Mouse (Mus musculus) limb, embryonic 14.5 days (tissue): ENCODE data around the gene 1700013H16Rik. TPM values are rescaled to one million over a fixed set of nuclear protein-coding genes. Genes with fewer than 3 reads are reported as not detected.
"Not testable (repeated sequence)": the region's sequence is repeated elsewhere in the genome, so short reads cannot be mapped to it uniquely, and the experiment has no call there.

Experiments
- ATAC-seq: fragments of 200-750 bp; cut with Nextera tagmentation; 2 replicates; pipeline ENCODE4 v1.8.0; 2017; ENCODE audit warnings: low read depth, moderate number of reproducible peaks, moderate TSS enrichment; ENCODE audit not compliant: low FRiP score
- DNase-seq: peaks from one replicate; pipeline ENCODE4 v3.0.0-alpha.2; 2015; ENCODE audit warnings: low spot score
- H3K27ac ChIP-seq: fragments of 300-500 bp; sonication (generic); replicated peaks from 2 replicates; pipeline ENCODE4 v1.5.1; 2014; ENCODE audit warnings: low read depth, mild to moderate bottlenecking, low read length, moderate library complexity, mixed read lengths
- H3K27me3 ChIP-seq: fragments of 300-500 bp; sonication (generic); 2 replicates; pipeline ENCODE4 v1.6.1; 2014; ENCODE audit warnings: low read length, mixed read lengths; ENCODE audit not compliant: control insufficient read depth, insufficient read depth
- H3K36me3 ChIP-seq: fragments of 300-500 bp; sonication (generic); 2 replicates; pipeline ENCODE4 v1.6.1; 2014; ENCODE audit warnings: mild to moderate bottlenecking, low read length, moderate library complexity, mixed read lengths; ENCODE audit not compliant: control insufficient read depth, insufficient read depth
- H3K4me1 ChIP-seq: fragments of 300-500 bp; sonication (generic); 2 replicates; pipeline ENCODE4 v1.6.1; 2014; ENCODE audit warnings: antibody characterized with exemption, low read length, mixed read lengths; ENCODE audit not compliant: control insufficient read depth, insufficient read depth
- H3K4me2 ChIP-seq: fragments of 300-500 bp; sonication (generic); replicated peaks from 2 replicates; pipeline ENCODE4 v1.6.1; 2014; ENCODE audit warnings: low read depth, mild to moderate bottlenecking, low read length, moderate library complexity; ENCODE audit not compliant: severe bottlenecking
- H3K4me3 ChIP-seq: fragments of 300-500 bp; sonication (generic); replicated peaks from 2 replicates; pipeline ENCODE4 v1.5.1; 2014; ENCODE audit warnings: low read length
- H3K9ac ChIP-seq: fragments of 300-500 bp; sonication (generic); 2 replicates; pipeline ENCODE4 v1.6.1; 2014; ENCODE audit warnings: mild to moderate bottlenecking, low read depth, low read length, moderate library complexity; ENCODE audit not compliant: severe bottlenecking
- H3K9me3 ChIP-seq: fragments of 300-500 bp; sonication (generic); 2 replicates; pipeline ENCODE4 v1.6.1; 2016; ENCODE audit warnings: low read length; ENCODE audit not compliant: control insufficient read depth
- POLR2A ChIP-seq: fragments of 200-500 bp; IDR thresholded peaks from 2 replicates; pipeline ENCODE4 v1.8.0; 2012; ENCODE audit warnings: inconsistent platforms, mild to moderate bottlenecking, moderate library complexity, borderline replicate concordance; ENCODE audit not compliant: insufficient read depth, insufficient read length; ENCODE audit errors: extremely low read depth
- WGBS: fragments of 180-500 bp; shearing (Covaris S2); extraction: QIAGEN DNeasy Blood & Tissue Kit; methylation state at CpG from one replicate; pipeline ENCODE4 v1.1.7; 2014; 5-methylcytosine and 5-hydroxymethylcytosine counted together
- polyA plus RNA-seq, 2 experiments: library from polyadenylated mRNA; depleted of rRNA in 1 of 2; stranded (reverse) in 1 of 2; unstranded in 1 of 2; fragments of >200 nt; fragmentation: Nextera tagmentation in 1 of 2; extraction: Ambion mirVana in 1 of 2; gene quantifications; 2 replicates each; pipeline versions ENCODE4 v1.2.1 to v1.2.3; 2012 to 2014

1700013H16Rik gene
- not detected in 2 replicates for polyA plus RNA-seq (2012; rRNA removed)
- polyA plus RNA-seq (2014; fragmentation: Nextera tagmentation; extraction: Ambion mirVana): not detected in 2 replicates

GRCm38 (mm10) chrX:53757736-53758135 lies at the start of gene 1700013H16Rik:
TSS of gene 1700013H16Rik (minus strand) at chrX:53757831.
- no peak within 1 kb of the TSS for H3K27ac ChIP-seq
- ATAC-seq (no peak), DNase-seq (no peak)
- no peaks in the 10 kb centered on the region for H3K27me3 ChIP-seq
- H3K4me3 ChIP-seq: no peak within 1 kb of the TSS
- H3K4me1 ChIP-seq: no peaks in the 10 kb centered on the region
- 94% methylated on average over 16 of the region's 16 CpGs for WGBS
- no peak for TF ChIP-seq POLR2A
- no peaks in the 10 kb centered on the region; the same call in 1 of the 2 replicates for H3K9me3 ChIP-seq
- H3K36me3 ChIP-seq: no peaks in the 10 kb centered on the region
- H3K4me2 ChIP-seq: no peak within 1 kb of the TSS
- no peak within 1 kb of the TSS for H3K9ac ChIP-seq

- WGBS: 29% methylated on average over 3 of the region's 3 CpGs
- H3K36me3 ChIP-seq: no peaks in the 10 kb centered on the region
- no peaks in the 10 kb centered on the region for H3K4me1 ChIP-seq
- H3K27me3 ChIP-seq: no peaks in the 10 kb centered on the region
- H3K9me3 ChIP-seq: no peaks in the 10 kb centered on the region
- no peak overlapping the region for H3K4me3 ChIP-seq
- ATAC-seq (no peak), DNase-seq (peak; percentile 31)
- no peak overlapping the region for H3K9ac ChIP-seq
- no peak overlapping the region for H3K4me2 ChIP-seq
- no peak for TF ChIP-seq POLR2A
- no peak overlapping the region for H3K27ac ChIP-seq
These were observed 41.4 kb upstream of the 1700013H16Rik start for GRCm38 (mm10) chrX:53799074-53799473.

GRCm38 (mm10) chrX:53797519-53797918 lies 39.9 kb upstream of the 1700013H16Rik start, which contains the start of gene Xlr:
TSS of gene Xlr (minus strand) at chrX:53797706.
- H3K4me1 ChIP-seq, H3K4me2 ChIP-seq, ATAC-seq, H3K4me3 ChIP-seq, H3K27ac ChIP-seq, DNase-seq, H3K36me3 ChIP-seq, H3K27me3 ChIP-seq, H3K9ac ChIP-seq, H3K9me3 ChIP-seq: not testable (repeated sequence)
- 81% methylated on average over 11 of the region's 11 CpGs for WGBS

GRCm38 (mm10) chrX:53776276-53776675 lies 18.6 kb upstream of the 1700013H16Rik start, which contains the start of gene Zfp36l3:
TSS of gene Zfp36l3 (minus strand) at chrX:53776394.
- Histone ChIP-seq H3K4me3 (no peak within 1 kb of the TSS), H3K27me3 (no peaks in the 10 kb centered on the region), H3K9me3 (no peaks in the 10 kb centered on the region), H3K27ac (no peak within 1 kb of the TSS), H3K36me3 (no peaks in the 10 kb centered on the region), H3K9ac (no peak within 1 kb of the TSS), H3K4me1 (no peaks in the 10 kb centered on the region), H3K4me2 (no peak within 1 kb of the TSS)
- ATAC-seq (no peak), DNase-seq (no peak)
- WGBS: 88% methylated on average over 12 of the region's 12 CpGs
- no peak for TF ChIP-seq POLR2A

GRCm38 (mm10) chrX:53752851-53753250 lies 4.8 kb downstream of the 1700013H16Rik start:
- Histone ChIP-seq H3K4me1 (no peaks in the 10 kb centered on the region), H3K36me3 (no peaks in the 10 kb centered on the region), H3K4me2 (no peak overlapping the region), H3K27ac (no peak overlapping the region), H3K27me3 (no peaks in the 10 kb centered on the region), H3K9ac (no peak overlapping the region), H3K4me3 (no peak overlapping the region), H3K9me3 (no peaks in the 10 kb centered on the region; the same call in 1 of the 2 replicates)
- no peak for TF ChIP-seq POLR2A
- WGBS: 92% methylated on average over 1 of the region's 1 CpGs
- DNase-seq: no peak
- ATAC-seq: no peak

- Histone ChIP-seq H3K4me2 (no peak overlapping the region), H3K4me3 (no peak overlapping the region), H3K27ac (no peak overlapping the region), H3K36me3 (no peaks in the 10 kb centered on the region), H3K9me3 (no peaks in the 10 kb centered on the region), H3K9ac (no peak overlapping the region), H3K4me1 (no peaks in the 10 kb centered on the region), H3K27me3 (no peaks in the 10 kb centered on the region)
- ATAC-seq (no peak), DNase-seq (no peak)
- no peak for TF ChIP-seq POLR2A
- WGBS: 68% methylated on average over 2 of the region's 2 CpGs
These were observed 28.7 kb downstream of the 1700013H16Rik start for GRCm38 (mm10) chrX:53728967-53729366.
